Mouse (Mus musculus) heart, postnatal 0 days (tissue): ENCODE measurements around the gene Mstn.

ENCODE experiments used
- CTCF ChIP-seq: IDR thresholded peaks from 2 replicates; pipeline ENCODE4 v1.5.1; 2016; ENCODE audit warnings: antibody characterized with exemption, control low read depth, low read depth
- EP300 ChIP-seq: IDR thresholded peaks from 2 replicates; pipeline ENCODE4 v1.6.1; 2016; ENCODE audit warnings: antibody characterized with exemption, low read depth

- TF ChIP-seq EP300: no peak
- TF ChIP-seq CTCF: no peak
Observed at GRCm38 (mm10) chr1:53020079-53020478, 41.4 kb upstream of the Mstn start, which contains the start of gene 1700019D03Rik.
